Mouse (Mus musculus) heart, postnatal 0 days (tissue): Measurements from ENCODE around the gene Nfix.

Source experiments
- CTCF ChIP-seq: IDR thresholded peaks from 2 replicates; pipeline ENCODE4 v1.5.1; 2016; ENCODE audit warnings: antibody characterized with exemption, control low read depth, low read depth
- EP300 ChIP-seq: IDR thresholded peaks from 2 replicates; pipeline ENCODE4 v1.6.1; 2016; ENCODE audit warnings: antibody characterized with exemption, low read depth

DNA sequence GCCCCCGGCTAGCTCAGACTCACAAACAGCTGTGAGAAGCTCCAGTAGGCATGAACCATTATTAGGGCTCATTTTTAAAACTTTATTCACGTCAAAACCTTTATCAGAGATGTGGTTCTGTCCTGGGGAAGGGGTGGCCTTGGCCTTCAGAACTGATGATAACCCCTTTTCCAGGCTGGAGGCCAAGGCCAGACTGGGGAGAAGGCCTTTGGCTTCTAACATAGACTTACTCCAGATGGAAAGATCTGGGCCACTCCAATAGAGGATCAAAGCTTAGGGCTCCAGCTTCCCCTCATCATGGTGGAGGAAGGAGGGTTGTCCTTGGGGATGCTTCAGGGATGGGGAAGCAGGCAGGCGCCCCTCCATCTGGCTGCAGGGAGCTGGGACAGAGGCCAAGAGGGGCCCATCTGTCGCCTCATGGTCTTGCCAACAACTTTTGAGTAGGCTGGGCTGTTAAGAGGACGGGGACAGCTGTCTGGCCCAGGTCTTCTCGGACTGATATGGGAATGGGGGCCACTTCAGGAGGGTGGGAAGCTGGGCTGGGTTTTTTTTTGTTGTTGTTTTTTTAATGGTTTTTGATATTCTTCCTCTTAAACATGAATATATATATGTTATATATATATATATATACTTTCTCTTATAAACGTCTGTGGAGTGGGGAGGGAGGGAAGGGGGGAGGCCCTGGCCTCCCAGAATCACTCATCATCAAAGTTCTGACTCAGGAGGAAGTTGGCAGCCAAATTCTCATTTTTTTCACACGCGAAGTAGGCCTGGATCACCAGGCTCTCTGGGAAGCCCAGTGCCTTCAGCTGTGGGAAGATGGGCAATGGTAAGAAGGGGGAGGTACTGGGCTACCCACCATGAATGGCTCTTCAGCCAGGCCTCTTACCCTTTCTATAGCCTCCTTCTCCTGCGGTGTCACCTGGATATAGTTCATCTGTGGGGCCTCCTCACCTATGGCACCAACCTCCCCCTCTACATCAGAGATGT lies 35.0 kb upstream of the Nfix start:
- TF ChIP-seq EP300 (no peak; the same call in 1 of the 2 replicates), CTCF (no peak)
